Mouse (Mus musculus) forebrain, embryonic 16.5 days (tissue): Measurements from ENCODE around the gene Cntnap2. TPM values are rescaled to one million over a fixed set of nuclear protein-coding genes. Genes with fewer than 3 reads are reported as not detected.

Source experiments
- ATAC-seq: fragments of 200-750 bp; cut with Nextera tagmentation; 2 replicates; pipeline ENCODE4 v1.8.0; 2017; ENCODE audit warnings: mild to moderate bottlenecking, moderate library complexity
- H3K27ac ChIP-seq: fragments of 300-500 bp; sonication (generic); 2 replicates; pipeline ENCODE4 v1.5.1; 2014; ENCODE audit warnings: low read length, control low read depth
- H3K27me3 ChIP-seq: fragments of 300-500 bp; sonication (generic); replicated peaks from 2 replicates; pipeline ENCODE4 v1.6.1; 2014; ENCODE audit warnings: low read length; ENCODE audit not compliant: control insufficient read depth, insufficient read depth
- H3K36me3 ChIP-seq: fragments of 300-500 bp; sonication (generic); 2 replicates; pipeline ENCODE4 v1.6.1; 2014; ENCODE audit not compliant: control insufficient read depth, insufficient read depth
- H3K4me1 ChIP-seq: fragments of 300-500 bp; sonication (generic); replicated peaks from 2 replicates; pipeline ENCODE4 v1.6.1; 2014; ENCODE audit warnings: low read length; ENCODE audit not compliant: control insufficient read depth, insufficient read depth
- H3K4me2 ChIP-seq: fragments of 300-500 bp; sonication (generic); 2 replicates; pipeline ENCODE4 v1.6.1; 2014; ENCODE audit warnings: mild to moderate bottlenecking, low read length, control low read depth
- H3K4me3 ChIP-seq: fragments of 300-500 bp; sonication (generic); replicated peaks from 2 replicates; pipeline ENCODE4 v1.5.1; 2014; ENCODE audit warnings: mild to moderate bottlenecking, low read length, control low read depth
- H3K9ac ChIP-seq: fragments of 300-500 bp; sonication (generic); replicated peaks from 2 replicates; pipeline ENCODE4 v1.6.1; 2014; ENCODE audit warnings: low read depth, low read length, control low read depth
- H3K9me3 ChIP-seq: fragments of 300-500 bp; sonication (generic); 2 replicates; pipeline ENCODE4 v1.6.1; 2016; ENCODE audit warnings: low read length; ENCODE audit not compliant: control insufficient read depth
- WGBS: fragments of 180-500 bp; shearing (Covaris S2); extraction: QIAGEN DNeasy Blood & Tissue Kit; methylation state at CpG from one replicate; pipeline ENCODE4 v1.1.7; 2014; 5-methylcytosine and 5-hydroxymethylcytosine counted together
- polyA plus RNA-seq: library from polyadenylated mRNA; unstranded; fragments of >200 nt; fragmentation: Nextera tagmentation; extraction: Ambion mirVana; gene quantifications from 2 replicates; pipeline ENCODE4 v1.2.1, GENCODE M21; 2015

Gene Cntnap2
- polyA plus RNA-seq, 1 experiment from 2014 or later, result 72.7 TPM

- no peak for ATAC-seq
- WGBS, result 75% methylated on average over 6 of the region's 6 CpGs
Observed at GRCm38 (mm10) chr6:46996010-46996602, 1936.9 kb downstream of the Cntnap2 start.

GRCm38 (mm10) chr6:47004430-47004829, 1945.3 kb downstream of the Cntnap2 start:
- H3K4me1 ChIP-seq, result no peaks in the 10 kb centered on the region
- no peaks in the 10 kb centered on the region for H3K36me3 ChIP-seq
- no peaks in the 10 kb centered on the region for H3K27me3 ChIP-seq
- WGBS, result 56% methylated on average over 3 of the region's 3 CpGs
- no peak overlapping the region for H3K4me3 ChIP-seq
- H3K9me3 ChIP-seq, result no peaks in the 10 kb centered on the region
- H3K27ac ChIP-seq, result no peak overlapping the region
- H3K4me2 ChIP-seq, result no peak overlapping the region
- ATAC-seq, result no peak
- no peak overlapping the region for H3K9ac ChIP-seq

More at GRCm38 (mm10) chr6:46996010-46996602, 1936.9 kb downstream of the Cntnap2 start:
- no peaks in the 10 kb centered on the region for H3K36me3 ChIP-seq
- H3K9me3 ChIP-seq, result no peaks in the 10 kb centered on the region
- no peak overlapping the region for H3K4me3 ChIP-seq
- H3K27me3 ChIP-seq, result no peaks in the 10 kb centered on the region
- H3K27ac ChIP-seq, result no peak overlapping the region
- H3K9ac ChIP-seq, result no peak overlapping the region
- no peaks in the 10 kb centered on the region for H3K4me1 ChIP-seq
- H3K4me2 ChIP-seq, result no peak overlapping the region

- Histone ChIP-seq H3K4me1 (no peaks in the 10 kb centered on the region), H3K4me3 (no peak overlapping the region), H3K27me3 (no peaks in the 10 kb centered on the region), H3K27ac (no peak overlapping the region), H3K36me3 (no peaks in the 10 kb centered on the region), H3K9me3 (no peaks in the 10 kb centered on the region), H3K9ac (no peak overlapping the region), H3K4me2 (no peak overlapping the region)
- ATAC-seq, result no peak; the same call in 1 of the 2 replicates
- 91% methylated on average over 4 of the region's 4 CpGs for WGBS
Observed at GRCm38 (mm10) chr6:47012933-47013332, 1953.8 kb downstream of the Cntnap2 start.

GRCm38 (mm10) chr6:47013535-47013934, 1954.4 kb downstream of the Cntnap2 start:
- Histone ChIP-seq H3K36me3 (no peaks in the 10 kb centered on the region), H3K9me3 (no peaks in the 10 kb centered on the region), H3K27ac (no peak overlapping the region), H3K4me3 (no peak overlapping the region), H3K27me3 (no peaks in the 10 kb centered on the region), H3K4me2 (no peak overlapping the region), H3K9ac (no peak overlapping the region), H3K4me1 (no peaks in the 10 kb centered on the region)
- WGBS, result 13% methylated on average over 4 of the region's 4 CpGs
- ATAC-seq, result peak; percentile 96

GRCm38 (mm10) chr6:47014886-47015586, 1955.9 kb downstream of the Cntnap2 start:
- no peaks in the 10 kb centered on the region for H3K4me1 ChIP-seq
- no peak overlapping the region for H3K9ac ChIP-seq
- ATAC-seq, result peak; percentile 42; the same call in 1 of the 2 replicates
- H3K36me3 ChIP-seq, result no peaks in the 10 kb centered on the region
- no peak overlapping the region for H3K4me3 ChIP-seq
- no peaks in the 10 kb centered on the region for H3K27me3 ChIP-seq
- no peaks in the 10 kb centered on the region for H3K9me3 ChIP-seq
- H3K27ac ChIP-seq, result no peak overlapping the region
- 47% methylated on average over 1 of the region's 1 CpGs for WGBS
- no peak overlapping the region for H3K4me2 ChIP-seq

GRCm38 (mm10) chr6:47026064-47026686, 1967.0 kb downstream of the Cntnap2 start:
- H3K27ac ChIP-seq, result no peak overlapping the region
- H3K36me3 ChIP-seq, result no peaks in the 10 kb centered on the region
- no peaks in the 10 kb centered on the region for H3K27me3 ChIP-seq
- no peak overlapping the region for H3K4me2 ChIP-seq
- H3K4me3 ChIP-seq, result no peak overlapping the region
- H3K9me3 ChIP-seq, result no peaks in the 10 kb centered on the region
- H3K4me1 ChIP-seq, result no peaks in the 10 kb centered on the region
- no peak for ATAC-seq
- H3K9ac ChIP-seq, result no peak overlapping the region
- WGBS, result 86% methylated on average over 4 of the region's 4 CpGs

- Histone ChIP-seq H3K9ac (no peak overlapping the region), H3K4me2 (no peak overlapping the region), H3K4me1 (no peaks in the 10 kb centered on the region), H3K9me3 (no peaks in the 10 kb centered on the region), H3K36me3 (no peaks in the 10 kb centered on the region), H3K4me3 (no peak overlapping the region), H3K27ac (no peak overlapping the region), H3K27me3 (no peaks in the 10 kb centered on the region)
- no peak for ATAC-seq
- WGBS, result 72% methylated on average over 2 of the region's 2 CpGs
Observed at GRCm38 (mm10) chr6:47031362-47031761, 1972.2 kb downstream of the Cntnap2 start.

- Histone ChIP-seq H3K27ac (no peak overlapping the region), H3K4me1 (peaks cover 16% of the 10 kb centered on the region), H3K36me3 (no peaks in the 10 kb centered on the region), H3K4me2 (no peak overlapping the region), H3K9ac (no peak overlapping the region), H3K4me3 (no peak overlapping the region), H3K27me3 (no peaks in the 10 kb centered on the region), H3K9me3 (no peaks in the 10 kb centered on the region)
- WGBS, result 24% methylated on average over 1 of the region's 1 CpGs
- ATAC-seq, result peak; percentile 86
Observed at GRCm38 (mm10) chr6:47042602-47043001, 1983.4 kb downstream of the Cntnap2 start.

- no peaks in the 10 kb centered on the region for H3K27me3 ChIP-seq
- 0 out of 2 replicates have a peak, but pooled peaks have one; percentile 14 for ATAC-seq
- no peak overlapping the region for H3K27ac ChIP-seq
- H3K4me2 ChIP-seq, result no peak overlapping the region
- H3K9ac ChIP-seq, result no peak overlapping the region
- no peaks in the 10 kb centered on the region for H3K36me3 ChIP-seq
- WGBS, result 74% methylated on average over 1 of the region's 1 CpGs
- peaks cover 16% of the 10 kb centered on the region for H3K4me1 ChIP-seq
- no peak overlapping the region for H3K4me3 ChIP-seq
- no peaks in the 10 kb centered on the region for H3K9me3 ChIP-seq
Observed at GRCm38 (mm10) chr6:47043586-47043985, 1984.4 kb downstream of the Cntnap2 start.
